Mouse (Mus musculus): ENCODE measurements around the gene Lrrc4. TPM values are rescaled to one million over a fixed set of nuclear protein-coding genes. Genes with fewer than 3 reads are reported as not detected.
A peak's percentile ranks its signal among the peaks of the same experiment; 100 is the strongest.

The Lrrc4 gene
- polyA plus RNA-seq, 1 experiment from 2014 or later: 0.85 TPM

- WGBS: 53% methylated on average over 7 of the region's 7 CpGs
- ATAC-seq (replicated peaks; ENCODE audit: low FRiP score, low TSS enrichment, low read depth): no peak
Observed at GRCm38 (mm10) chr6:28717203-28717844, 114.2 kb downstream of the Lrrc4 start.

GRCm38 (mm10) chr6:28710035-28710434 is 121.5 kb downstream of the Lrrc4 start:
- Histone ChIP-seq H3K27me3 (replicated peaks; ENCODE audit: control insufficient read depth, insufficient read depth, low read length) (no peaks in the 10 kb centered on the region), H3K9ac (ENCODE audit: low read length) (no peak overlapping the region), H3K4me2 (ENCODE audit: low read length) (no peak overlapping the region), H3K4me1 (replicated peaks; ENCODE audit: control insufficient read depth, insufficient read depth, low read length) (peaks cover 21% of the 10 kb centered on the region), H3K36me3 (ENCODE audit: control insufficient read depth, insufficient read depth, low read length) (peaks cover 13% of the 10 kb centered on the region; the same call in 1 of the 2 replicates), H3K9me3 (ENCODE audit: control insufficient read depth, low read length) (no peaks in the 10 kb centered on the region), H3K4me3 (ENCODE audit: low read depth, low read length) (no peak overlapping the region), H3K27ac (ENCODE audit: low read depth) (no peak overlapping the region)
- ATAC-seq (replicated peaks; ENCODE audit: low FRiP score, low TSS enrichment, low read depth) (no peak), DNase-seq (ENCODE audit: low spot score) (no peak)
- WGBS: 24% methylated on average over 2 of the region's 2 CpGs

More at GRCm38 (mm10) chr6:28717203-28717844, 114.2 kb downstream of the Lrrc4 start:
- Histone ChIP-seq H3K4me1 (replicated peaks; ENCODE audit: control insufficient read depth, insufficient read depth, low read length) (no peaks in the 10 kb centered on the region), H3K9ac (ENCODE audit: low read length) (no peak overlapping the region), H3K36me3 (ENCODE audit: control insufficient read depth, insufficient read depth, low read length) (no peaks in the 10 kb centered on the region), H3K27ac (ENCODE audit: low read depth) (no peak overlapping the region), H3K9me3 (ENCODE audit: control insufficient read depth, low read length) (no peaks in the 10 kb centered on the region), H3K4me3 (ENCODE audit: low read depth, low read length) (no peak overlapping the region), H3K4me2 (ENCODE audit: low read length) (no peak overlapping the region), H3K27me3 (replicated peaks; ENCODE audit: control insufficient read depth, insufficient read depth, low read length) (no peaks in the 10 kb centered on the region)
- DNase-seq (ENCODE audit: low spot score): no peak

- H3K27me3 ChIP-seq (replicated peaks; ENCODE audit: control insufficient read depth, insufficient read depth, low read length): no peaks in the 10 kb centered on the region
- H3K4me2 ChIP-seq (ENCODE audit: low read length): no peak overlapping the region
- no peak overlapping the region for H3K9ac ChIP-seq (ENCODE audit: low read length)
- DNase-seq (ENCODE audit: low spot score) (no peak), ATAC-seq (replicated peaks; ENCODE audit: low FRiP score, low TSS enrichment, low read depth) (no peak)
- peaks cover 24% of the 10 kb centered on the region for H3K4me1 ChIP-seq (replicated peaks; ENCODE audit: control insufficient read depth, insufficient read depth, low read length)
- WGBS: 57% methylated on average over 12 of the region's 12 CpGs
- peak overlapping the region; percentile 29; the same call in 1 of the 2 replicates for H3K27ac ChIP-seq (ENCODE audit: low read depth)
- no peaks in the 10 kb centered on the region for H3K9me3 ChIP-seq (ENCODE audit: control insufficient read depth, low read length)
- H3K36me3 ChIP-seq (ENCODE audit: control insufficient read depth, insufficient read depth, low read length): peaks cover 13% of the 10 kb centered on the region; the same call in 1 of the 2 replicates
- H3K4me3 ChIP-seq (ENCODE audit: low read depth, low read length): no peak overlapping the region
Observed at GRCm38 (mm10) chr6:28706976-28707592, 124.5 kb downstream of the Lrrc4 start.

GRCm38 (mm10) chr6:28706108-28706975 is 125.2 kb downstream of the Lrrc4 start:
- no peak overlapping the region for H3K4me2 ChIP-seq (ENCODE audit: low read length)
- no peak overlapping the region for H3K4me3 ChIP-seq (ENCODE audit: low read depth, low read length)
- no peak overlapping the region for H3K9ac ChIP-seq (ENCODE audit: low read length)
- no peaks in the 10 kb centered on the region for H3K27me3 ChIP-seq (replicated peaks; ENCODE audit: control insufficient read depth, insufficient read depth, low read length)
- ATAC-seq (replicated peaks; ENCODE audit: low FRiP score, low TSS enrichment, low read depth) (no peak), DNase-seq (ENCODE audit: low spot score) (no peak)
- H3K9me3 ChIP-seq (ENCODE audit: control insufficient read depth, low read length): no peaks in the 10 kb centered on the region
- 53% methylated on average over 8 of the region's 8 CpGs for WGBS
- peak overlapping the region; percentile 29; the same call in 1 of the 2 replicates for H3K27ac ChIP-seq (ENCODE audit: low read depth)
- peaks cover 13% of the 10 kb centered on the region; the same call in 1 of the 2 replicates for H3K36me3 ChIP-seq (ENCODE audit: control insufficient read depth, insufficient read depth, low read length)
- H3K4me1 ChIP-seq (replicated peaks; ENCODE audit: control insufficient read depth, insufficient read depth, low read length): peaks cover 24% of the 10 kb centered on the region

- no peak for DNase-seq (ENCODE audit: low spot score)
- ATAC-seq (replicated peaks; ENCODE audit: low FRiP score, low TSS enrichment, low read depth): no peak
- Histone ChIP-seq H3K9ac (ENCODE audit: low read length) (no peak overlapping the region), H3K9me3 (ENCODE audit: control insufficient read depth, low read length) (no peaks in the 10 kb centered on the region), H3K4me1 (replicated peaks; ENCODE audit: control insufficient read depth, insufficient read depth, low read length) (peaks cover 24% of the 10 kb centered on the region), H3K4me3 (ENCODE audit: low read depth, low read length) (no peak overlapping the region), H3K27me3 (replicated peaks; ENCODE audit: control insufficient read depth, insufficient read depth, low read length) (no peaks in the 10 kb centered on the region), H3K27ac (ENCODE audit: low read depth) (no peak overlapping the region), H3K36me3 (ENCODE audit: control insufficient read depth, insufficient read depth, low read length) (peaks cover 13% of the 10 kb centered on the region; the same call in 1 of the 2 replicates), H3K4me2 (ENCODE audit: low read length) (no peak overlapping the region)
- WGBS: 73% methylated on average over 6 of the region's 6 CpGs
Observed at GRCm38 (mm10) chr6:28705384-28706107, 126.0 kb downstream of the Lrrc4 start.

- DNase-seq (ENCODE audit: low spot score) (no peak), ATAC-seq (replicated peaks; ENCODE audit: low FRiP score, low TSS enrichment, low read depth) (no peak)
- Histone ChIP-seq H3K36me3 (ENCODE audit: control insufficient read depth, insufficient read depth, low read length) (peaks cover 13% of the 10 kb centered on the region; the same call in 1 of the 2 replicates), H3K9me3 (ENCODE audit: control insufficient read depth, low read length) (no peaks in the 10 kb centered on the region), H3K27me3 (replicated peaks; ENCODE audit: control insufficient read depth, insufficient read depth, low read length) (no peaks in the 10 kb centered on the region), H3K4me2 (ENCODE audit: low read length) (no peak overlapping the region), H3K4me3 (ENCODE audit: low read depth, low read length) (no peak overlapping the region), H3K27ac (ENCODE audit: low read depth) (no peak overlapping the region), H3K4me1 (replicated peaks; ENCODE audit: control insufficient read depth, insufficient read depth, low read length) (peaks cover 24% of the 10 kb centered on the region), H3K9ac (ENCODE audit: low read length) (no peak overlapping the region)
- WGBS: 20% methylated on average over 6 of the region's 6 CpGs
Observed at GRCm38 (mm10) chr6:28704612-28705011, 126.9 kb downstream of the Lrrc4 start.

GRCm38 (mm10) chr6:28697214-28697613 is 134.3 kb downstream of the Lrrc4 start:
- DNase-seq (ENCODE audit: low spot score): no peak
- 90% methylated on average over 3 of the region's 3 CpGs for WGBS
- H3K4me2 ChIP-seq (ENCODE audit: low read length): no peak overlapping the region
- H3K4me1 ChIP-seq (replicated peaks; ENCODE audit: control insufficient read depth, insufficient read depth, low read length): no peaks in the 10 kb centered on the region
- no peak overlapping the region for H3K9ac ChIP-seq (ENCODE audit: low read length)
- no peaks in the 10 kb centered on the region for H3K9me3 ChIP-seq (ENCODE audit: control insufficient read depth, low read length)
- no peaks in the 10 kb centered on the region for H3K36me3 ChIP-seq (ENCODE audit: control insufficient read depth, insufficient read depth, low read length)
- H3K27me3 ChIP-seq (replicated peaks; ENCODE audit: control insufficient read depth, insufficient read depth, low read length): no peaks in the 10 kb centered on the region
- ATAC-seq (replicated peaks; ENCODE audit: low FRiP score, low TSS enrichment, low read depth): no peak
- no peak overlapping the region for H3K4me3 ChIP-seq (ENCODE audit: low read depth, low read length)
- no peak overlapping the region for H3K27ac ChIP-seq (ENCODE audit: low read depth)

- ATAC-seq (replicated peaks; ENCODE audit: low FRiP score, low TSS enrichment, low read depth): no peak
- H3K27me3 ChIP-seq (replicated peaks; ENCODE audit: control insufficient read depth, insufficient read depth, low read length): no peaks in the 10 kb centered on the region
- H3K4me2 ChIP-seq (ENCODE audit: low read length): no peak overlapping the region
- no peak for DNase-seq (ENCODE audit: low spot score)
- H3K9me3 ChIP-seq (ENCODE audit: control insufficient read depth, low read length): no peaks in the 10 kb centered on the region
- no peaks in the 10 kb centered on the region for H3K36me3 ChIP-seq (ENCODE audit: control insufficient read depth, insufficient read depth, low read length)
- no peaks in the 10 kb centered on the region for H3K4me1 ChIP-seq (replicated peaks; ENCODE audit: control insufficient read depth, insufficient read depth, low read length)
- H3K4me3 ChIP-seq (ENCODE audit: low read depth, low read length): no peak overlapping the region
- H3K27ac ChIP-seq (ENCODE audit: low read depth): no peak overlapping the region
- H3K9ac ChIP-seq (ENCODE audit: low read length): no peak overlapping the region
Observed at GRCm38 (mm10) chr6:28692659-28693058, 138.9 kb downstream of the Lrrc4 start.
